Mouse (Mus musculus): ENCODE data around the gene Mamstr. TPM values are rescaled to one million over a fixed set of nuclear protein-coding genes. Genes with fewer than 3 reads are reported as not detected.
A peak's percentile ranks its signal among the peaks of the same experiment; 100 is the strongest.

Gene Mamstr
- total and polyA plus RNA-seq, 2 experiments from 2014 or later: 6.5 to 7.7 TPM

DNA sequence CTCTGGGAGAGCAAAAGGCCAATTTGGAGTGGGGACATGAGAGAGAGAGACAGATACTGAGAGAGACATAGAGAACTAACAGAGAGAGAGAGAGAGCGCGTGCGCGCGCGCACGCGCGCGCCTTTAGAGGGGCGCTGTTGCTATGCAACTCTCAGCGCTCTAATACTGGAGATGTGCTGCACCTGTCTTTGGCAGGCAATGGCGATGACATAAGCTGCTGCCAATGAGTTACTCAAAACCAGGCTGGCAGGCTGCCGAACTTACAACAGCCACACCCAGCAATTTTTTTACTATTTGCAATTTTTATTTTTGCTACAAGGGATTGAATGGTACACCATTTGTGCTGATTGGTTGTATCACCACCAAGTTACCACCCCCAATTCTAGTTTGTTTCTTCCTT lies 28.0 kb downstream of the Mamstr start:
- Histone ChIP-seq H3K9me3 (replicated peaks; ENCODE audit: control insufficient read depth, low read length) (no peaks in the 10 kb centered on the region), H3K9ac (replicated peaks; ENCODE audit: low read depth, low read length) (no peak overlapping the region), H3K27ac (ENCODE audit: low read depth) (no peak overlapping the region), H3K27me3 (ENCODE audit: control insufficient read depth, insufficient read depth, low read length) (no peaks in the 10 kb centered on the region), H3K4me2 (ENCODE audit: low read depth, low read length) (no peak overlapping the region), H3K36me3 (replicated peaks; ENCODE audit: control insufficient read depth, insufficient read depth, low read length) (no peaks in the 10 kb centered on the region), H3K4me3 (ENCODE audit: low read depth, low read length) (no peak overlapping the region), H3K4me1 (ENCODE audit: control insufficient read depth, insufficient read depth) (peaks cover 3% of the 10 kb centered on the region; the same call in 1 of the 2 replicates)
- TF ChIP-seq EP300 (IDR thresholded peaks at IDR 0.05; ENCODE audit: low read depth) (no peak), CTCF (IDR thresholded peaks at IDR 0.05; ENCODE audit: low read depth) (no peak)
- ATAC-seq (ENCODE audit: insufficient read depth, low read depth): no peak
- WGBS: 71% methylated on average over 14 of the region's 14 CpGs
- no peak for DNase-seq (ENCODE audit: low spot score)

DNA sequence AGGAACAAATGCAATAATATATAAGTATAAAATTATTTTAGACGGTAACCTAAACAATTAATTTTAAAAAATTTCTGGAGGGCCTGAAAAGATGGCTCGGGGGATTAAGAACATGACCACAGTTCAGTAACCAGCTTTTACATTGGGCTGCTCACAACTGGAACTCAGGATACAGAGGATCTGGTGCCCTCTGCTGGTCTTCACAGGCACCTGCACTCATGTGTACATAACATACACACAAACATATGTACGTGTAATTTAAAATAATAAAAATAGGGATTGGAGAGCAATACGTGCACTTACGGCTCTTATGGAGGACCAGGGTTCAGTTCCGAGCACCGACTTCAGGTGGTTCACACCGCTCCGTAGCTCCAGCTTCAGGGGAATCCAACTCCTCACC lies 29.1 kb downstream of the Mamstr start:
- no peaks in the 10 kb centered on the region for H3K27me3 ChIP-seq (ENCODE audit: control insufficient read depth, insufficient read depth, low read length)
- H3K27ac ChIP-seq (ENCODE audit: low read depth): no peak overlapping the region
- H3K4me3 ChIP-seq (ENCODE audit: low read depth, low read length): no peak overlapping the region
- TF ChIP-seq CTCF (IDR thresholded peaks at IDR 0.05; ENCODE audit: low read depth): peak; percentile 8; the same call in 1 of the 2 replicates
- TF ChIP-seq EP300 (IDR thresholded peaks at IDR 0.05; ENCODE audit: low read depth): no peak
- peaks cover 3% of the 10 kb centered on the region; the same call in 1 of the 2 replicates for H3K4me1 ChIP-seq (ENCODE audit: control insufficient read depth, insufficient read depth)
- WGBS: 94% methylated on average over 9 of the region's 9 CpGs
- no peak overlapping the region for H3K4me2 ChIP-seq (ENCODE audit: low read depth, low read length)
- DNase-seq (ENCODE audit: low spot score) (no peak), ATAC-seq (ENCODE audit: insufficient read depth, low read depth) (no peak)
- H3K36me3 ChIP-seq (replicated peaks; ENCODE audit: control insufficient read depth, insufficient read depth, low read length): no peaks in the 10 kb centered on the region
- no peaks in the 10 kb centered on the region for H3K9me3 ChIP-seq (replicated peaks; ENCODE audit: control insufficient read depth, low read length)
- no peak overlapping the region for H3K9ac ChIP-seq (replicated peaks; ENCODE audit: low read depth, low read length)

DNA sequence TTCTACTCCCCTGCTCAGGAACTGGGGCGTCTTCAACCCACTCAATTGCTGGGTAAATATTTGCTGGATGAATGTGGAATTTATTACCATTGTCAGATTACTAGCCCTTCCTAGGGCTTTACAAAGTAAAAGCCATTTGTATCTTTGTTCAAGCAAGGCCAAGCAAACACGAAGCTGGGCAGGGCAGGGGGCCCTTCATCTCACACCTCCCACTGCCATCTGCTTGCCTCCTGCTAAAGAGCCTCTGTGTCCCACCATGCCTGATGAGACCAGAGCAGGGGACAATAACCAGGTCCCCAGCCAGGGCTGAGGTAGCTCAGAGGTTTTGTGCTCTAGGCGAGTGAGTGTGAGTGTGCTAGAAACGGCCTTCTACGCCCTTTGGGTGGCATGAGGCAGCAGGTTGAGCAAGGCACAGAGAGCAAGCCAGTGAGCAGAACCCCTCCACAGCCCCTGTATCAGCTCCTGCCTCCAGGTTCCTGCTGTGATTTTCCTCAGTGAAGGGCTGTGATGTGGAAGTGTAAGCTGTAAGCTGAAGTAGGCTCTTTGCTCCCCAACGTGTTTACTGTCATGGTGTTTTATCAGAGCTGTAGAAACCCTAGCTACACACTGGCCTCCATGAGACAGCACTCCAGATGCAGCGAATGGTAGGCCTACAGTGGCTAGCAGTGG lies 38.0 kb downstream of the Mamstr start:
- DNase-seq (ENCODE audit: low spot score): no peak
- Histone ChIP-seq H3K4me3 (ENCODE audit: low read depth, low read length) (no peak overlapping the region), H3K9ac (replicated peaks; ENCODE audit: low read depth, low read length) (no peak overlapping the region), H3K4me1 (ENCODE audit: control insufficient read depth, insufficient read depth) (peaks cover 26% of the 10 kb centered on the region), H3K27me3 (ENCODE audit: control insufficient read depth, insufficient read depth, low read length) (no peaks in the 10 kb centered on the region), H3K9me3 (replicated peaks; ENCODE audit: control insufficient read depth, low read length) (no peaks in the 10 kb centered on the region), H3K27ac (ENCODE audit: low read depth) (no peak overlapping the region), H3K36me3 (replicated peaks; ENCODE audit: control insufficient read depth, insufficient read depth, low read length) (no peaks in the 10 kb centered on the region), H3K4me2 (ENCODE audit: low read depth, low read length) (no peak overlapping the region)
- ATAC-seq (ENCODE audit: insufficient read depth, low read depth): no peak
- TF ChIP-seq EP300 (IDR thresholded peaks at IDR 0.05; ENCODE audit: low read depth) (no peak), CTCF (IDR thresholded peaks at IDR 0.05; ENCODE audit: low read depth) (no peak)
- 76% methylated on average over 7 of the region's 7 CpGs for WGBS

DNA sequence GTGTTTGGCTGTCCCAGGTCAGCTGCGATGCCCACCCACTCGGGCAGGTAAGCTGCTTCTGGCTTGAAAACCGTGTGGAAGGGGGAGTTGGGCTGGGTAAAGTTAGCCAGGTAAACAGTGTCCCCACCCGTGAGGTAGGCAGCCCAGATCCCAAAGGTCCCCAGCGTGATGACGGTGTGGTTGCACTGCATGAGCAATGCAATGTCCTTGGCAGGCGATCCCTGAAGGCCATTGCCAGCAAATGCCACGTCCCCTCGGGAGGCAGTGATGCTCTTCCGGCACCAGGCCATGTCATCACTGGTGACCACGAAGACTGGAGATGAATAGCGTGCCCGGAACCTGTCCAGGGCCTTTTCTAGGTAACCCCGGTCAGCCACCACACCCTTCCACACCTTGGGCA lies 38.7 kb downstream of the Mamstr start:
- Histone ChIP-seq H3K36me3 (replicated peaks; ENCODE audit: control insufficient read depth, insufficient read depth, low read length) (no peaks in the 10 kb centered on the region), H3K4me3 (ENCODE audit: low read depth, low read length) (no peak overlapping the region), H3K4me2 (ENCODE audit: low read depth, low read length) (no peak overlapping the region), H3K4me1 (ENCODE audit: control insufficient read depth, insufficient read depth) (peaks cover 26% of the 10 kb centered on the region), H3K9ac (replicated peaks; ENCODE audit: low read depth, low read length) (no peak overlapping the region), H3K9me3 (replicated peaks; ENCODE audit: control insufficient read depth, low read length) (no peaks in the 10 kb centered on the region), H3K27me3 (ENCODE audit: control insufficient read depth, insufficient read depth, low read length) (no peaks in the 10 kb centered on the region), H3K27ac (ENCODE audit: low read depth) (no peak overlapping the region)
- WGBS: 92% methylated on average over 14 of the region's 14 CpGs
- TF ChIP-seq CTCF (IDR thresholded peaks at IDR 0.05; ENCODE audit: low read depth): no peak
- no peak for TF ChIP-seq EP300 (IDR thresholded peaks at IDR 0.05; ENCODE audit: low read depth)
- no peak for ATAC-seq (ENCODE audit: insufficient read depth, low read depth)
- no peak for DNase-seq (ENCODE audit: low spot score)

DNA sequence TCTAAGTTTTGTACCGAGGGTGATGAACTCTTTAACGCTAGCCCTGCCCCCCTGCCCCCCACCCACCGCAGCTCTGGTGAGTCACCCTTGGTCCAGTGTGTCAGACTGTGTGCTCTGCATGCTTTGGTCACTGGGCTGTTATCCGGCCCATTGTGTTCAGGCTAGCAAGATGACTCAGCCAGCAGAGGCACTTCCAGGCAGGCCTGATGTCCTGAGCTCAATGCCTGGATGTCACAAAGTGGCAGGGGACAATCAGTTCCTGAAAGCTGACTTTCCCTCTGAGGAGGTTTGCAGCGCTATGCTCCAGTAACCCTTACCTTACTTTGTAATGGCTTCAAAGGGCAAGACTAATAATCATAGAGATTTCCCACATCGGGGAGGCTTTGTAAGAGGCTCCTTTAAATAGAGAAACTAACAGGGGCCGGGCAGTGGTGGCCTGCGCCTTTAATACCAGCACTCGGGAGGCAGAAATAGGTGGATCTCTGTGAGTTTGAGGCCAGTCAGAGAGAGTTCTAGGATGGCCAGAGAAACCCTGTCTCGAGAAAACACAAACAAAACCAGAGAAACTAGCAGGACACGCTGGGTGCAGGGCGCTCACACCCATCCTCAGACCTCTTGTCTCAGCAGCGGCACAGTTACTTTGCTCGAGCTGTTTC lies 40.3 kb downstream of the Mamstr start:
- peak; percentile 90 for TF ChIP-seq EP300 (IDR thresholded peaks at IDR 0.05; ENCODE audit: low read depth)
- TF ChIP-seq CTCF (IDR thresholded peaks at IDR 0.05; ENCODE audit: low read depth): no peak
- Histone ChIP-seq H3K27me3 (ENCODE audit: control insufficient read depth, insufficient read depth, low read length) (no peaks in the 10 kb centered on the region), H3K27ac (ENCODE audit: low read depth) (peak overlapping the region; percentile 89), H3K4me2 (ENCODE audit: low read depth, low read length) (no peak overlapping the region), H3K9ac (replicated peaks; ENCODE audit: low read depth, low read length) (no peak overlapping the region; the same call in 1 of the 2 replicates), H3K4me1 (ENCODE audit: control insufficient read depth, insufficient read depth) (peaks cover 26% of the 10 kb centered on the region), H3K9me3 (replicated peaks; ENCODE audit: control insufficient read depth, low read length) (no peaks in the 10 kb centered on the region), H3K4me3 (ENCODE audit: low read depth, low read length) (no peak overlapping the region), H3K36me3 (replicated peaks; ENCODE audit: control insufficient read depth, insufficient read depth, low read length) (no peaks in the 10 kb centered on the region)
- 49% methylated on average over 14 of the region's 14 CpGs for WGBS
- peak; percentile 79 for DNase-seq (ENCODE audit: low spot score)
- peak; percentile 83 for ATAC-seq (ENCODE audit: insufficient read depth, low read depth)

Measured in heart, postnatal 0 days (tissue).